ENCODE assay signal across 11 mouse cellular contexts in the genomic region with DNA sequence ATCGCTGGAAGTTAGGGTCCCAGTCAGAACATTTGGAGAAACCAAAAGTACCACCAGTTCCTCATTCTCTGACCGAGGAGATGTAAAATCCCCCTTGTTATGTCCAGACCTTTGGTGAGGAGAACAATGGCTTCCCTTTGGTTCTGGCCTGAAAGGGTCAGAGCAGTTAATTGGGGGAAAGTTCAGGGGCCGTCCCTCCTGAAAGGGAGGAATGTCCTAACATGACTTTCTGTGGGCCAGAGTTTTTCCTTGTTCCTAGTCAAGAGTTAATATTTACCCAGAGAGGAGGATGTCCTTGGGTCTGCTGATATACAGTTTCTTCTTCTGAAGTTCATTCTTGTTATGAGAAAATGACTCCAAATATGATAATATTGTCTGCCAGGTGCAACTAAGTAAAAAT. TPM values are rescaled to one million over a fixed set of nuclear protein-coding genes. Genes with fewer than 3 reads are reported as not detected.
"Had no signal": no experiment of that assay in that cellular context is flagged by ENCODE, and none has a peak within 500 bp of the region (broad histone marks: within the 10 kb centered on the region; RNA-seq: fewer than 3 reads in every experiment).

No protein-coding gene starts in this region.

RNA-seq across cellular contexts. Expression of a gene that starts 33.6 kb away (rescaled TPM):
- total RNA-seq: monocyte, adult 5-6 weeks had no signal
- polyA plus RNA-seq: lung, embryonic 14.5 days; lung, embryonic 16.5 days; midbrain, embryonic 11.5 days; midbrain, embryonic 13.5 days; midbrain, embryonic 15.5 days; midbrain, postnatal 0 days; neural tube, embryonic 12.5 days; neural tube, embryonic 14.5 days; stomach, embryonic 14.5 days; stomach, embryonic 16.5 days had no signal
